Mouse (Mus musculus): Measurements from ENCODE around the gene Blm.

DNA sequence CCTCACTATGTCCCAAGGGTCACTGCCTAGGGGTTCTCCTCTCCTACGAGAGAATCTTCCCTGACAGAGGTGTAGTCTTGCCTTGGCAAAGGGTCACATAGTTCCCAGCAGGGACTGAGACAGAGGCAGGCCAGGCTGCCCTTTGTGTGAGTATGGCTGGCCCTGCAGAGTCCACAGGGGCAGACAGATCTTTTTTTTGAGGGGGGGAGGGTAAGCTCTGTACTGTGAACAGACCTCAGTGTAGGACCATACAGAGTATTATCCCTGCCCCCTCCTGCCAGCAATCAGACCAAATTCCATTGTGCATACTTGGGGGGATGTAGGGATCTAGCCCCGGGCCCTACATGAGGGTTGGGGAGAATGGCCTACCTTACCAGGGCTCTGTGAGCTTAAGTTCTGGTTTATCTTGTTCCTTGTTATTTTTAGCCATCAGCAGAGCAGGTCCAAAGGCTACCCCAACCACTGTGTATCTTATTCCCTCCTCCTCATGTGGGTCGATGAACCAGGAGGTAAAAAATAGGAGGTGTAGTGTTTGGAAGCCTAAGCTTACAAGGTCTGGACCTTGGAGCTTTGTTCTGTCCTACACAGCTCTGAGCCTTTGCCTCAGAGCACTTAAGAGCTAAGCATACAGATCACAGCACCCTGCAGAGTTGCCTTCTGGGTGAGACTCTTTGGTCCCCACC is 83.2 kb downstream of the Blm start:
- no peak for TF ChIP-seq CTCF (IDR thresholded peaks at IDR 0.05; ENCODE audit: extremely low read depth, insufficient read depth, insufficient read length, insufficient replicate concordance)
- TF ChIP-seq POLR2A (IDR thresholded peaks at IDR 0.05; ENCODE audit: low read depth, low read length), result no peak
